Mouse (Mus musculus) midbrain, embryonic 11.5 days (tissue): Measurements from ENCODE around the gene Rgs8. TPM values are rescaled to one million over a fixed set of nuclear protein-coding genes. Genes with fewer than 3 reads are reported as not detected.

Source experiments
- ATAC-seq: fragments of 200-750 bp; cut with Nextera tagmentation; 2 replicates; pipeline ENCODE4 v1.8.0; 2017; ENCODE audit warnings: moderate TSS enrichment, moderate library complexity; ENCODE audit not compliant: low FRiP score
- DNase-seq: peaks from one replicate; pipeline ENCODE4 v3.0.0; 2015; ENCODE audit warnings: low spot score; ENCODE audit errors: missing footprints
- H3K27ac ChIP-seq: fragments of 300-500 bp; sonication (generic); 2 replicates; pipeline ENCODE4 v1.5.1; 2014; ENCODE audit warnings: low read depth, low read length
- H3K27me3 ChIP-seq: fragments of 300-500 bp; sonication (generic); 2 replicates; pipeline ENCODE4 v1.6.1; 2014; ENCODE audit warnings: mild to moderate bottlenecking, low read length, moderate library complexity, mixed read lengths; ENCODE audit not compliant: control insufficient read depth, insufficient read depth
- H3K36me3 ChIP-seq: fragments of 300-500 bp; sonication (generic); 2 replicates; pipeline ENCODE4 v1.6.1; 2014; ENCODE audit warnings: mild to moderate bottlenecking, low read length, moderate library complexity, mixed read lengths; ENCODE audit not compliant: control insufficient read depth, insufficient read depth
- H3K4me1 ChIP-seq: fragments of 300-500 bp; sonication (generic); 2 replicates; pipeline ENCODE4 v1.6.1; 2014; ENCODE audit warnings: low read length; ENCODE audit not compliant: control insufficient read depth, insufficient read depth
- H3K4me2 ChIP-seq: fragments of 300-500 bp; sonication (generic); 2 replicates; pipeline ENCODE4 v1.6.1; 2014; ENCODE audit warnings: mild to moderate bottlenecking, moderate library complexity
- H3K4me3 ChIP-seq: fragments of 300-500 bp; sonication (generic); 2 replicates; pipeline ENCODE4 v1.5.1; 2014; ENCODE audit warnings: low read depth, low read length
- H3K9ac ChIP-seq: fragments of 300-500 bp; sonication (generic); 2 replicates; pipeline ENCODE4 v1.6.1; 2014; ENCODE audit warnings: low read length
- H3K9me3 ChIP-seq: fragments of 300-500 bp; sonication (generic); 2 replicates; pipeline ENCODE4 v1.6.1; 2016; ENCODE audit warnings: low read length; ENCODE audit not compliant: control insufficient read depth
- WGBS: fragments of 180-500 bp; shearing (Covaris S2); extraction: QIAGEN DNeasy Blood & Tissue Kit; methylation state at CpG from one replicate; pipeline ENCODE4 v1.1.7; 2014; 5-methylcytosine and 5-hydroxymethylcytosine counted together
- polyA plus RNA-seq: library from polyadenylated mRNA; unstranded; fragments of >200 nt; fragmentation: Nextera tagmentation; extraction: Ambion mirVana; gene quantifications from 2 replicates; pipeline ENCODE4 v1.2.1, GENCODE M21; 2014

The Rgs8 gene
- polyA plus RNA-seq, 1 experiment from 2014 or later: 12.7 TPM

DNA sequence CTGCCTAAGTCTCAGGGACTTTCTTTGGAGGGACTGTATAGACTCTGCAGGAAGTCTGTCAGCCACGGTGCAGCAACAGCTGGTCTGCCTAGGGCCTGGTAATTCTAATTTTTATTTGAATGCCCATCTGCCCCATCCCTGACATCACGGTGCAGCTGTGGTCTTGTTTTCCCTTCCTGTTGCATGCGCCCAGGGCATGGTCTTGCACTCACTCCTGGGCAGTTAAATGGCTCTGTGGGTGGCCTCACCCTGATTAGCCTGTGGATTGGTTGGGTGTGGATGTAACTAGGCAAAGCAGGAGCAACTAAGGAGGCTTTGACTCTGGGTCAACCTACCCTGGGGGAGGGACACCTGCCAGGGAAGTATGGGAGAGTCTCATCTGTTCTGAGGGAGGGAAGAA, 52.2 kb downstream of the Rgs8 start:
- ATAC-seq (0 out of 2 replicates have a peak, but pooled peaks have one; percentile 3), DNase-seq (peak; percentile 89)
- 24% methylated on average over 3 of the region's 3 CpGs for WGBS
- Histone ChIP-seq H3K4me3 (no peak overlapping the region), H3K9ac (no peak overlapping the region), H3K27me3 (no peaks in the 10 kb centered on the region), H3K4me2 (no peak overlapping the region), H3K9me3 (no peaks in the 10 kb centered on the region), H3K4me1 (peaks cover 26% of the 10 kb centered on the region), H3K27ac (no peak overlapping the region), H3K36me3 (no peaks in the 10 kb centered on the region)

DNA sequence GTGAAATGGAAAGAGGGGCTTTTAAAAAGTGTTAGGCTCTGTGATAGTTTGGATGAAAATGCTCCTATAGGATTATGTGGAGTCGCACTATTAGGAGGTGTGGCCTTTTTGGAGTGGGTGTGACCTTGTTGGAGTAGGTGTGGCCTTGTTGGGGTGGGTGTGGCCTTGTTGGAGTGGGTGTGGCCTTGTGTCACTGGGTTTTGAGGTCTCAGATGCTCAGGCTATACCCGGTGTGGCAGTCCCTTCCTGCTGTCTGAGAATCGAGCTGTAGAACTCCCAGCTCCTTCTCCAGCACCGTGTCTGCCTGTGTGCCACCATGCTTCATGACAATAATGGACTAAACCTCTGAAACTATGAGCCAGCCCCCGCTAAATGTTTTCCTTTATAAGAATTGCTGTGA, 55.8 kb downstream of the Rgs8 start:
- Histone ChIP-seq H3K27ac (no peak overlapping the region), H3K27me3 (no peaks in the 10 kb centered on the region), H3K4me3 (no peak overlapping the region), H3K4me1 (peaks cover 14% of the 10 kb centered on the region), H3K36me3 (no peaks in the 10 kb centered on the region), H3K9ac (no peak overlapping the region), H3K9me3 (no peaks in the 10 kb centered on the region), H3K4me2 (no peak overlapping the region)
- 90% methylated on average over 5 of the region's 5 CpGs for WGBS
- DNase-seq (no peak), ATAC-seq (no peak)

DNA sequence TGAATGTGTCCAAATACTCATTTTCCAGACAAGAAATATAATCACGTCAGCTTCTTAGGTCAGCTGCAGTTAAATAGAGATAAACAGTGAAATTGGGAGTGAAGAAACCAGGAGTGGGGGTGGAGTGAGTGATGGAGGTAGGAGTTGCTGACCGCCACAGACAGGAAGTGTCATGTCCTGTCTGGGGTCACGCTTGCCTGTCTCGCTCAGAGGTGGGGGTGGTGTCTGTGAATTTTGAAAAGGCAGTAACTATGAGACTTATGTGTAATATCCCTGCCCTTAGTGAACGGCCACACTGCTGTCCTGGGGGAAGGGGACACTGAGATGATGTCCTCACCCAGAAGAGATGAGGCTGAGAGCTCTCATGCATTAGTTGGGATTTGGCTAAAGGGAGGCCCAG, 56.6 kb downstream of the Rgs8 start:
- WGBS: 69% methylated on average over 5 of the region's 5 CpGs
- Histone ChIP-seq H3K36me3 (no peaks in the 10 kb centered on the region), H3K4me3 (no peak overlapping the region), H3K4me2 (no peak overlapping the region), H3K9me3 (no peaks in the 10 kb centered on the region), H3K27ac (no peak overlapping the region), H3K9ac (no peak overlapping the region), H3K4me1 (peaks cover 6% of the 10 kb centered on the region), H3K27me3 (no peaks in the 10 kb centered on the region)
- DNase-seq (no peak), ATAC-seq (no peak)

DNA sequence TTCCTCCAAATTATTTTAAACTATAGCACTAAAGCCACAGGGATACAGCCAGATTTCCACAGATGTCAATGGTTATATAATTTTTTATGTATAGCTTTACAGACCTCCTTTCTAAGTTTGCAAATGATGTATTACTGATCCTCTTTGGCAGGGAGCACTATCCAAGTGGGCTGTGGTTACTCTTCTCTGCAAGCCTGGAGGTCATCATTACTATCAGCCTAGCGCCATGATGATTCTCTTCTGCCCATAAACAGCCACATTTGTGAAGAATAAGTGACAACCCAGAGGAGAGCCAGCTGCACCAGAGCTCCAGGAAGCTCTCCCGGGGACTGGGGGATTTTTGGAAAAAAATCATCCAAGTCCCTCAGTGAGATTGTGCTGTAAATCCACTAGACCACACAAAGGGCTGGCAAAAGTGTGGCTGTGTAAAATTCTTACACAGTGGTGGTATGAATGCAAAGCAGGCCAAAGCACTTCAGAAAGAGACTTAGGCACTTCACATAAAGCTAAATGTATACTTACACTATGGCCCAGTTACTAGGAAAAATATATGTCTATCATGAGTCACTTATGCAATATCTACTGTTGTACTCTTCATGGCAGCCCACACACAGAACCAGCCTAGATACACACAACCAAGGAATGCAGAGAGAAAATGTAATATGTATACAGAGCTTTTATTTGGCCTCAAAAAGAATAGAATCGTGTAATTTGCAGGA, 58.9 kb downstream of the Rgs8 start:
- no peak for DNase-seq
- H3K4me2 ChIP-seq: no peak overlapping the region
- 87% methylated on average over 3 of the region's 3 CpGs for WGBS
- no peak for ATAC-seq
- no peak overlapping the region for H3K4me3 ChIP-seq
- no peaks in the 10 kb centered on the region for H3K9me3 ChIP-seq
- H3K36me3 ChIP-seq: no peaks in the 10 kb centered on the region
- H3K27ac ChIP-seq: no peak overlapping the region
- H3K27me3 ChIP-seq: no peaks in the 10 kb centered on the region
- no peaks in the 10 kb centered on the region for H3K4me1 ChIP-seq
- H3K9ac ChIP-seq: no peak overlapping the region

DNA sequence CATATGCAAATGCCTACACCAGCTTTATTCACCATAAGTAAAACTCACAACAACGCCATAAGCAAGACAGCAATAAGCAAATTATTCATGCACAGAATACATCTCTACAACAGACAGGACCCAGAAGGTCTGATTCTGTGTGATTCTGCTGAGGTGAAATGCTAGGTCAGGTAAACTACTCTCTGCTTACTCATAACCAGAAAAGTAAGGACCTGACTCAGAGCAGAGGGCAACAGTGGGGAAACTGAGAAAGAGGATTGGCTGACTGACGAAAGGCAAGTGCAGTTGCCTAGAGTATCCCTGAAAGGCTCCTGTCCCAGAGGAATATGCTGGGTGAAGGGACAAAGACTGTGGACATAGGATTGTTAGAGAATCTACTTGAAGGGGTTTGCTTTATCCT, 59.8 kb downstream of the Rgs8 start:
- no peak overlapping the region for H3K4me3 ChIP-seq
- ATAC-seq: no peak
- H3K9me3 ChIP-seq: no peaks in the 10 kb centered on the region
- no peak overlapping the region for H3K9ac ChIP-seq
- peak; percentile 56 for DNase-seq
- no peaks in the 10 kb centered on the region for H3K27me3 ChIP-seq
- H3K4me1 ChIP-seq: no peaks in the 10 kb centered on the region
- WGBS: 91% methylated on average over 2 of the region's 2 CpGs
- no peak overlapping the region for H3K4me2 ChIP-seq
- H3K27ac ChIP-seq: no peak overlapping the region
- H3K36me3 ChIP-seq: no peaks in the 10 kb centered on the region

DNA sequence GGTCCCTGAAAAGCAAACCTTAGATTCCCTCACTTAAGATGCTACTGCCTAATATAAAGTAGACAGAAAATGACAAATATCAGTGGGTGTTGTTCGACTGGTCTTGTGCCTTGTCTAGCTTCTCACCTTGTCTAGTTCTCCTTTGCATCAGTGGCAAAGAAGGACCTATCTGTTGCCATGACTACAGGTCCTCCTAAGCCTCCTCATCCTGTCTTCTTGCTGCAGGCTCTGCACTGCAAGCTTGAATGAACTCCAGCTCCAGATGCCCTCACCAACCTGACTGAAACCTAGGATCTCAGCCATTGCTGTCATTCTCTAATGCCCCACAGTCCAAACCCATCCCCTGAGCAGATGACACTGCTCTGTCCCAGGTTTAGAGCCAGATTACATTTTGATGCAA, 65.2 kb downstream of the Rgs8 start:
- H3K4me2 ChIP-seq: no peak overlapping the region
- ATAC-seq (no peak), DNase-seq (no peak)
- H3K9ac ChIP-seq: no peak overlapping the region
- no peaks in the 10 kb centered on the region for H3K36me3 ChIP-seq
- H3K4me3 ChIP-seq: no peak overlapping the region
- H3K27me3 ChIP-seq: no peaks in the 10 kb centered on the region
- H3K4me1 ChIP-seq: no peaks in the 10 kb centered on the region
- 80% methylated on average over 1 of the region's 1 CpGs for WGBS
- H3K9me3 ChIP-seq: no peaks in the 10 kb centered on the region
- no peak overlapping the region for H3K27ac ChIP-seq

DNA sequence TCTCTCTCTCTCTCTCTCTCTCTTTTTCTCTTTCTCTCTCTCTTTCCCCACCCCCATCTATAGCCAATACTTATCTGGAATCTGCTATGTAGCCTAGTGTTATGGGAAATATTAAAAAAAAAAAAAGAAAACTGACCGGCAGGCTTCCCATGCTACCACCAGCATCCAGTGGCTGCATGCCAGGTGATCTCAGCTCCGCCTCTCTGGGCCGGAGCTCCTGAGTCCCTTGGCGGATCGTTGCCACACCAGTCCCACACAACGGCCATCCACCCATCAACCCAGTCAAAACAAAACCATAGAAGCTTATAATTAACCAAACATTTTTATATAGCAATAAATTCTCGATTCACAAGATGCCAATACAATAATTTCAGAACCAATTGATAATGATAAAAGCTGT, 68.1 kb downstream of the Rgs8 start:
- Histone ChIP-seq H3K4me1 (no peaks in the 10 kb centered on the region), H3K36me3 (no peaks in the 10 kb centered on the region), H3K27me3 (no peaks in the 10 kb centered on the region), H3K9me3 (no peaks in the 10 kb centered on the region), H3K4me2 (no peak overlapping the region), H3K4me3 (no peak overlapping the region), H3K9ac (no peak overlapping the region), H3K27ac (no peak overlapping the region)
- ATAC-seq: no peak
- DNase-seq: no peak
- WGBS: 89% methylated on average over 7 of the region's 7 CpGs

DNA sequence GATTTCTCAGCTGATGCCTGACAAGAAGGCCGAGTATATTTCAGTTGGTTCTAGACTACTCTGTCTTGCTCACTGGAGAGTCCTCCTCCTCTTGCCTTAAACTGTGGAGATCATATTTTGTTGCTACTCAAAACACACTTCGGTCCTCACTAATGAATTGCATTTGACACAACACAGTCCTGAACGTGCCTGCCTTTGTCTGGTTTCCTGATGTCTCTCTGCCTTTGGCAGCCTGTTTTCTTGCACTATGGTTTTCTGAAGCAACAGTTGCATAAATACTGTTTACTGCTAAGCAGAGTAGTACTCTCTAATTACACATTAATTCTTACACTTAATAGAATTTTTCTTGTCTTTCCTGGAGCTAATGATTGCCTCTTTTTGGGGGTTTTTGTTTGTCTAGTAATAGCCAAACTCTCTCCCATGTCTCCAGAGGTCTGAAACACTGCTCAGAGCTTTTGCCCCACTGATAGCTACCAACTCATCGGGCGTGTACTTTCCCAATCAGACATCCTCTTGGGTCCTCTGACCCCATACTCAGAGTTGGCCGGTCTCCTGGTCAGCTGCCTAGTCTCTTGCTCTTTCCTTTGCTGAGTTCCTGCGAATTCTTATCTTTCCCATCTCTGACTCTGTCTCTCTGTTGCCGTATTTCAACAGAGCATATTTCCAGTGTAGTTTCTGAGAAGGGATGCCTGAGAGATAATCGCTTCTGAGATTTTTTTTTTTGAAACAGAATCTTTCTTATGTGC, 68.9 kb downstream of the Rgs8 start:
- Histone ChIP-seq H3K9ac (no peak overlapping the region), H3K9me3 (no peaks in the 10 kb centered on the region), H3K4me3 (no peak overlapping the region), H3K27ac (no peak overlapping the region), H3K4me1 (no peaks in the 10 kb centered on the region), H3K4me2 (no peak overlapping the region), H3K27me3 (no peaks in the 10 kb centered on the region), H3K36me3 (no peaks in the 10 kb centered on the region)
- no peak for ATAC-seq
- no peak for DNase-seq
- WGBS: 90% methylated on average over 9 of the region's 9 CpGs

DNA sequence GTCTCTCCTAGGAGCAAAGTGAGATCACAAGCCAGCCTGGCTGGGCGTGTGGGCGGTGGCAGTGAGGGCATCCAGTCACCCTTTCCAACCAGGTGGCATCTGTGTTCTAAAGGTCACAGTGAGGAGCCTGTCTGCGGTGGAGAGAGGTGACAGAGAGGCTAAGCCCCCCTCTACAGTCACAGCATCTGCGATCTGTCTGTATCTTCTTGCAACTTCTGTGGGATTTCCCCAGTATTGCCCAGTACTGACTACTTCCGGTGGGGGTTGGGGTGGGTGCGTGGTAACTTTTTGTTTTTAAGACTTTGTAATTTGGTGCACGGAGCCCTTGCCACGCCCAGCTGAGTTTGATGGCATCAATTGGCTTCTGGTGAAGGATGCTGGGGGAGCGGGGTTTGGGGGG, 70.6 kb downstream of the Rgs8 start:
- 80% methylated on average over 9 of the region's 9 CpGs for WGBS
- Histone ChIP-seq H3K4me1 (no peaks in the 10 kb centered on the region), H3K4me3 (no peak overlapping the region), H3K4me2 (no peak overlapping the region), H3K27ac (no peak overlapping the region), H3K36me3 (no peaks in the 10 kb centered on the region), H3K27me3 (no peaks in the 10 kb centered on the region), H3K9me3 (no peaks in the 10 kb centered on the region), H3K9ac (no peak overlapping the region)
- ATAC-seq (no peak), DNase-seq (no peak)
